Mouse (Mus musculus): ENCODE results near the gene Nme7. TPM values are rescaled to one million over a fixed set of nuclear protein-coding genes. Genes with fewer than 3 reads are reported as not detected.
A peak's percentile ranks its signal among the peaks of the same experiment; 100 is the strongest.

Nme7 gene
- polyA plus RNA-seq, 1 experiment from 2014 or later: 14.9 TPM

- Histone ChIP-seq H3K9me3 (ENCODE audit: control insufficient read depth, low read length) (no peaks in the 10 kb centered on the region), H3K4me3 (ENCODE audit: low read depth, low read length) (no peak overlapping the region), H3K4me2 (replicated peaks; ENCODE audit: low read depth) (no peak overlapping the region), H3K27ac (replicated peaks) (no peak overlapping the region), H3K36me3 (ENCODE audit: control insufficient read depth, insufficient read depth, low read length) (peaks cover 10% of the 10 kb centered on the region; the same call in 1 of the 2 replicates), H3K9ac (ENCODE audit: low read length) (no peak overlapping the region), H3K4me1 (replicated peaks; ENCODE audit: control insufficient read depth, insufficient read depth) (no peaks in the 10 kb centered on the region), H3K27me3 (ENCODE audit: control insufficient read depth, insufficient read depth, low read length) (no peaks in the 10 kb centered on the region)
- ATAC-seq (ENCODE audit: low FRiP score, low TSS enrichment) (no peak), DNase-seq (ENCODE audit: low spot score) (no peak)
- no peak for TF ChIP-seq EP300 (optimal IDR thresholded peaks at IDR 0.05)
- no peak for TF ChIP-seq CTCF (IDR thresholded peaks at IDR 0.05; ENCODE audit: low read depth)
- WGBS: 71% methylated on average over 4 of the region's 4 CpGs
Observed at GRCm38 (mm10) chr1:164450644-164451043, 146.7 kb downstream of the Nme7 start.

DNA sequence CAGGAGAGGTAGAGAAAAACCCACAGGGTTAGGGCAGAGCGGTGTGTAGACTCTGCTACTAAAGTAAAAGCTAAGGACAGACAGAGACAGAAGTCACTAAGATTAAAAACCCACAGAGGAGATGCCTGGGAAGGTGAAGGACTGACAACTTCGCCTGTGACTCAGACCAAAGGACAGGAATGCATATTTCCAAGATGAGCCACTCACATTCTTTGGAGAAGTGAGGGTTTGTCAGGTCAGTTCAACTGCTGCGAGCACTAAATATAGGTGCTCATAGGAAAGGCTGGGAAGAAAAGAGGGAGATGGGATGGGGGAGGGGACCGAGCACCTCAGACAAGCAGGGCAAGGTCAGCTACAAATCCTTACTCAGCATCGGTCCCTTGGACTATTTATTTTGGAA, 147.4 kb downstream of the Nme7 start:
- Histone ChIP-seq H3K27me3 (ENCODE audit: control insufficient read depth, insufficient read depth, low read length) (no peaks in the 10 kb centered on the region), H3K4me2 (replicated peaks; ENCODE audit: low read depth) (no peak overlapping the region), H3K9me3 (ENCODE audit: control insufficient read depth, low read length) (no peaks in the 10 kb centered on the region), H3K4me3 (ENCODE audit: low read depth, low read length) (no peak overlapping the region), H3K27ac (replicated peaks) (no peak overlapping the region), H3K9ac (ENCODE audit: low read length) (no peak overlapping the region), H3K4me1 (replicated peaks; ENCODE audit: control insufficient read depth, insufficient read depth) (no peaks in the 10 kb centered on the region), H3K36me3 (ENCODE audit: control insufficient read depth, insufficient read depth, low read length) (peaks cover 10% of the 10 kb centered on the region; the same call in 1 of the 2 replicates)
- TF ChIP-seq CTCF (IDR thresholded peaks at IDR 0.05; ENCODE audit: low read depth): no peak
- TF ChIP-seq EP300 (optimal IDR thresholded peaks at IDR 0.05): no peak
- DNase-seq (ENCODE audit: low spot score): no peak
- no peak for ATAC-seq (ENCODE audit: low FRiP score, low TSS enrichment)
- 77% methylated on average over 5 of the region's 5 CpGs for WGBS

GRCm38 (mm10) chr1:164452580-164452979, 148.7 kb downstream of the Nme7 start:
- H3K9ac ChIP-seq (ENCODE audit: low read length): no peak overlapping the region
- no peaks in the 10 kb centered on the region for H3K27me3 ChIP-seq (ENCODE audit: control insufficient read depth, insufficient read depth, low read length)
- H3K4me2 ChIP-seq (replicated peaks; ENCODE audit: low read depth): no peak overlapping the region
- H3K4me3 ChIP-seq (ENCODE audit: low read depth, low read length): no peak overlapping the region
- no peaks in the 10 kb centered on the region for H3K4me1 ChIP-seq (replicated peaks; ENCODE audit: control insufficient read depth, insufficient read depth)
- H3K36me3 ChIP-seq (ENCODE audit: control insufficient read depth, insufficient read depth, low read length): peaks cover 7% of the 10 kb centered on the region; the same call in 1 of the 2 replicates
- WGBS: 80% methylated on average over 6 of the region's 6 CpGs
- DNase-seq (ENCODE audit: low spot score): no peak
- no peak for ATAC-seq (ENCODE audit: low FRiP score, low TSS enrichment)
- no peak overlapping the region for H3K27ac ChIP-seq (replicated peaks)
- TF ChIP-seq CTCF (IDR thresholded peaks at IDR 0.05; ENCODE audit: low read depth): no peak
- TF ChIP-seq EP300 (optimal IDR thresholded peaks at IDR 0.05): no peak
- no peaks in the 10 kb centered on the region for H3K9me3 ChIP-seq (ENCODE audit: control insufficient read depth, low read length)

DNA sequence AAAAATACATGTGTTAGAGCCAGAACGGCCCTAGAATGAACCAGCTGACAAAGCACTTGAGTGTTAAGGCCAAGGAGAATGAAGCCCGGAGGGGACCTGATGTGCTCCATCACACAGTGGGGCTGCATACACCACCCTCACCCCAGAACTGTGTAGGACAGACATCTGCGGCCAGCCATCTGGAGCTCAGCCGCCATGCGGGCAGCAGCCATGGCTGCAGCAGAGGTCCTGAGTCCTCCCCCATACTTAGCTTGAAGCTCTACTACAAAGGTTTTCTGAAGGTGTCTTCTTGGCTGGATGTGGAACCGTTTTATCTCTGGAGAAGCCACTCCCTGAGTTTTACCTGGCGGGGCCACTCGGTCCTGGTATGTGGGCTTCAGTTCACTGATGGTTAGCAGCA, 149.2 kb downstream of the Nme7 start:
- Histone ChIP-seq H3K9me3 (ENCODE audit: control insufficient read depth, low read length) (no peaks in the 10 kb centered on the region), H3K27me3 (ENCODE audit: control insufficient read depth, insufficient read depth, low read length) (no peaks in the 10 kb centered on the region), H3K4me1 (replicated peaks; ENCODE audit: control insufficient read depth, insufficient read depth) (no peaks in the 10 kb centered on the region), H3K9ac (ENCODE audit: low read length) (no peak overlapping the region), H3K4me3 (ENCODE audit: low read depth, low read length) (no peak overlapping the region), H3K4me2 (replicated peaks; ENCODE audit: low read depth) (0 out of 2 replicates have a peak overlapping the region, but pooled peaks have one; percentile 4), H3K36me3 (ENCODE audit: control insufficient read depth, insufficient read depth, low read length) (peaks cover 7% of the 10 kb centered on the region; the same call in 1 of the 2 replicates), H3K27ac (replicated peaks) (no peak overlapping the region)
- TF ChIP-seq EP300 (optimal IDR thresholded peaks at IDR 0.05) (no peak), CTCF (IDR thresholded peaks at IDR 0.05; ENCODE audit: low read depth) (no peak)
- WGBS: 83% methylated on average over 8 of the region's 8 CpGs
- DNase-seq (ENCODE audit: low spot score) (no peak), ATAC-seq (ENCODE audit: low FRiP score, low TSS enrichment) (no peak)

DNA sequence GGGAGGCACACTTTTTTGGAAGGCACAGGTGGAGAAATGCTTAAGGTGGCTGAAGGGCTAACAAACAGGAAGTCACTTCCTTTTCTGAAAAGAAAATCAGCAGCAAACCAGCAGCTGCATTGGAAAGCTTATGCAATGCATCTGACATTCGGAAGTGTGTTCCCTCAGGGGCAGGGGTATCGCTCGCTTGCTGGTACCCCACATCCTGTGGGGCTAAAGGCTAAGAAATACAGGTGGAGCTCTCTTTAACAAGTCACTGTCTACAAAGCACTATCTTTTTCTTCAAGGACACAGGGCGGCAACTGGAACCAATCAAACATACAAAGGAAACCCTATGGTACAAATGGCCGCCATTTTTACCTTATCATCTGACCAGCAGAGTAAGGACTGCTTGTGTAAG, 149.8 kb downstream of the Nme7 start:
- Histone ChIP-seq H3K27ac (replicated peaks) (no peak overlapping the region), H3K4me1 (replicated peaks; ENCODE audit: control insufficient read depth, insufficient read depth) (no peaks in the 10 kb centered on the region), H3K36me3 (ENCODE audit: control insufficient read depth, insufficient read depth, low read length) (peaks cover 7% of the 10 kb centered on the region; the same call in 1 of the 2 replicates), H3K9me3 (ENCODE audit: control insufficient read depth, low read length) (no peaks in the 10 kb centered on the region), H3K4me2 (replicated peaks; ENCODE audit: low read depth) (peak overlapping the region; percentile 69), H3K9ac (ENCODE audit: low read length) (no peak overlapping the region), H3K4me3 (ENCODE audit: low read depth, low read length) (no peak overlapping the region), H3K27me3 (ENCODE audit: control insufficient read depth, insufficient read depth, low read length) (no peaks in the 10 kb centered on the region)
- no peak for DNase-seq (ENCODE audit: low spot score)
- 75% methylated on average over 5 of the region's 5 CpGs for WGBS
- ATAC-seq (ENCODE audit: low FRiP score, low TSS enrichment): no peak
- TF ChIP-seq CTCF (IDR thresholded peaks at IDR 0.05; ENCODE audit: low read depth) (no peak), EP300 (optimal IDR thresholded peaks at IDR 0.05) (no peak)

- peak overlapping the region; percentile 69 for H3K4me2 ChIP-seq (replicated peaks; ENCODE audit: low read depth)
- no peak for ATAC-seq (ENCODE audit: low FRiP score, low TSS enrichment)
- no peaks in the 10 kb centered on the region for H3K27me3 ChIP-seq (ENCODE audit: control insufficient read depth, insufficient read depth, low read length)
- H3K9me3 ChIP-seq (ENCODE audit: control insufficient read depth, low read length): no peaks in the 10 kb centered on the region
- 23% methylated on average over 14 of the region's 14 CpGs for WGBS
- H3K27ac ChIP-seq (replicated peaks): peak overlapping the region; percentile 81
- DNase-seq (ENCODE audit: low spot score): peak; percentile 77
- peaks cover 4% of the 10 kb centered on the region; the same call in 1 of the 2 replicates for H3K36me3 ChIP-seq (ENCODE audit: control insufficient read depth, insufficient read depth, low read length)
- peak overlapping the region; percentile 37 for H3K4me3 ChIP-seq (ENCODE audit: low read depth, low read length)
- H3K9ac ChIP-seq (ENCODE audit: low read length): peak overlapping the region; percentile 52
- TF ChIP-seq CTCF (IDR thresholded peaks at IDR 0.05; ENCODE audit: low read depth) (no peak), EP300 (optimal IDR thresholded peaks at IDR 0.05) (no peak)
- H3K4me1 ChIP-seq (replicated peaks; ENCODE audit: control insufficient read depth, insufficient read depth): no peaks in the 10 kb centered on the region
Observed at GRCm38 (mm10) chr1:164454747-164455400, 151.0 kb downstream of the Nme7 start.
